ENCODE assay signal across 22 mouse cellular contexts in the genomic region with DNA sequence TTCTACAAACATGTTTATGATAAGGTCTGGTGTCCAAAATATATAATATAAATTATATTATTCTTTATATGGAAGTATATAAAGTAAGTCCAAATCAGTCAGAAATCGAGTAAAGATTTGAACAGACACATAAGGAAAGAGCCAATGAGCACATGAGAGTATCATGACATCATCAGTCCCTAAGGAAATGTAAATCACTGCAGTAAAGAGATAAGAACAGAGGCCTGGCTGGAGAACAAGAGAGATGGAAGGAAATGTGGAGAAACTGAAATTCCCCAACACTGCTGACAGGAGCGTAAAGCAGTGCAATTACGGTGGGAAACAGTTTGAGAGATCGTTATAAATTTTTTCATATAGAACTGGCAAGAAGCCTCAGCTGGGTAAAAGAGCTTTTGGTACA.
DNase-seq lines count a peak whose midpoint lies in the region; ATAC-seq lines count a peak whose summit lies in the region.
"Had no signal": no experiment of that assay in that cellular context is flagged by ENCODE, and none has a peak within 500 bp of the region (broad histone marks: within the 10 kb centered on the region; RNA-seq: fewer than 3 reads in every experiment).

No protein-coding gene starts in this region.

- H3K4me3 ChIP-seq in kidney, embryonic 15.5 days (replicated peaks), result no peak overlapping the region
- no peak overlapping the region for H3K4me3 ChIP-seq in midbrain, embryonic 14.5 days (replicated peaks; ENCODE audit: low read depth, low read length)
- H3K4me3 ChIP-seq in midbrain, embryonic 10.5 days, result no peak overlapping the region
- H3K4me3 ChIP-seq: embryonic facial prominence, embryonic 13.5 days; hindbrain, embryonic 15.5 days; limb, embryonic 13.5 days; liver, embryonic 15.5 days had no signal

- H3K9ac ChIP-seq in kidney, embryonic 15.5 days, result no peak overlapping the region
- H3K9ac ChIP-seq in midbrain, embryonic 14.5 days (replicated peaks; ENCODE audit: low read length), result no peak overlapping the region
- H3K9ac ChIP-seq: embryonic facial prominence, embryonic 13.5 days; hindbrain, embryonic 15.5 days; limb, embryonic 13.5 days; liver, embryonic 15.5 days had no signal

- H3K9me3 ChIP-seq in kidney, embryonic 15.5 days (replicated peaks), result no peaks in the 10 kb centered on the region
- no peaks in the 10 kb centered on the region for H3K9me3 ChIP-seq in midbrain, embryonic 14.5 days (ENCODE audit: control insufficient read depth, low read length)
- no peaks in the 10 kb centered on the region for H3K9me3 ChIP-seq in midbrain, embryonic 10.5 days (replicated peaks)
- H3K9me3 ChIP-seq: embryonic facial prominence, embryonic 13.5 days; hindbrain, embryonic 15.5 days; limb, embryonic 13.5 days; liver, embryonic 15.5 days had no signal

- H3K36me3 ChIP-seq in kidney, embryonic 15.5 days, result no peaks in the 10 kb centered on the region
- H3K36me3 ChIP-seq in midbrain, embryonic 14.5 days (ENCODE audit: control insufficient read depth, insufficient read depth, low read length), result no peaks in the 10 kb centered on the region
- no peaks in the 10 kb centered on the region for H3K36me3 ChIP-seq in midbrain, embryonic 10.5 days
- H3K36me3 ChIP-seq: embryonic facial prominence, embryonic 13.5 days; G1E; hindbrain, embryonic 15.5 days; limb, embryonic 13.5 days; liver, embryonic 15.5 days had no signal

- DNase-seq in frontal cortex, adult 2 months (ENCODE audit: extremely low spot score in 1 of 2, low spot score in 1 of 2), result no peak
- no peak for DNase-seq in kidney, postnatal 36 days
- peak; percentile 46 for DNase-seq in midbrain, embryonic 14.5 days
- no peak for DNase-seq in midbrain, embryonic 10.5 days (ENCODE audit: low spot score)
- no peak for DNase-seq in retina, postnatal 1 day
- DNase-seq: cerebellum, adult 11-12 months; cerebellum, postnatal 25 days; gastrocnemius, postnatal 14 days; heart, postnatal 36 days; kidney, postnatal 14 days; layer of hippocampus, adult 9-11 months; right cerebral cortex, adult 18-20 months; thymus, postnatal 4 days had no signal

- ATAC-seq in frontal cortex, adult (ENCODE audit: low TSS enrichment), result 0 out of 2 replicates have a peak, but pooled peaks have one; percentile 67
- ATAC-seq in kidney, embryonic 15.5 days (replicated peaks; ENCODE audit: low FRiP score), result no peak
- no peak for ATAC-seq in midbrain, embryonic 14.5 days (ENCODE audit: low FRiP score, low TSS enrichment)
- ATAC-seq: midbrain, embryonic 16.5 days had no signal

- H3K4me1 ChIP-seq in kidney, embryonic 15.5 days, result peaks cover 8% of the 10 kb centered on the region; the same call in 1 of the 2 replicates
- no peaks in the 10 kb centered on the region for H3K4me1 ChIP-seq in midbrain, embryonic 14.5 days (ENCODE audit: control insufficient read depth, insufficient read depth, low read length)
- H3K4me1 ChIP-seq in midbrain, embryonic 10.5 days, result no peaks in the 10 kb centered on the region
- H3K4me1 ChIP-seq: hindbrain, embryonic 15.5 days; limb, embryonic 13.5 days; liver, embryonic 15.5 days had no signal

- peak overlapping the region; percentile 64; the same call in 1 of the 2 replicates for H3K27ac ChIP-seq in kidney, embryonic 15.5 days
- no peak overlapping the region for H3K27ac ChIP-seq in midbrain, embryonic 14.5 days (replicated peaks; ENCODE audit: low read depth, low read length)
- no peak overlapping the region for H3K27ac ChIP-seq in midbrain, embryonic 10.5 days (replicated peaks)
- H3K27ac ChIP-seq: embryonic facial prominence, embryonic 13.5 days; hindbrain, embryonic 15.5 days; limb, embryonic 13.5 days; liver, embryonic 15.5 days; macrophage had no signal

- no peak overlapping the region for H3K4me2 ChIP-seq in kidney, embryonic 15.5 days
- H3K4me2 ChIP-seq in midbrain, embryonic 14.5 days (ENCODE audit: low read length), result no peak overlapping the region
- H3K4me2 ChIP-seq: embryonic facial prominence, embryonic 13.5 days; hindbrain, embryonic 15.5 days; limb, embryonic 13.5 days; liver, embryonic 15.5 days had no signal

- H3K27me3 ChIP-seq in kidney, embryonic 15.5 days, result no peaks in the 10 kb centered on the region
- H3K27me3 ChIP-seq in midbrain, embryonic 14.5 days (ENCODE audit: control insufficient read depth, insufficient read depth, low read length), result no peaks in the 10 kb centered on the region
- H3K27me3 ChIP-seq in midbrain, embryonic 10.5 days (ENCODE audit: low read depth, poor library complexity, severe bottlenecking), result peaks cover 60% of the 10 kb centered on the region
- H3K27me3 ChIP-seq: embryonic facial prominence, embryonic 13.5 days; hindbrain, embryonic 15.5 days; liver, embryonic 15.5 days had no signal

- WGBS in kidney, embryonic 15.5 days, result 48% methylated on average over 4 of the region's 4 CpGs
- WGBS in midbrain, embryonic 14.5 days, result 78% methylated on average over 4 of the region's 4 CpGs
- WGBS in midbrain, embryonic 10.5 days, result 84% methylated on average over 4 of the region's 4 CpGs
